Mouse (Mus musculus): ENCODE measurements around the gene Trim50. TPM values are rescaled to one million over a fixed set of nuclear protein-coding genes. Genes with fewer than 3 reads are reported as not detected.

Gene Trim50
- not detected in 2 replicates for polyA plus RNA-seq (2014; fragmentation: Nextera tagmentation; extraction: Ambion mirVana)

DNA sequence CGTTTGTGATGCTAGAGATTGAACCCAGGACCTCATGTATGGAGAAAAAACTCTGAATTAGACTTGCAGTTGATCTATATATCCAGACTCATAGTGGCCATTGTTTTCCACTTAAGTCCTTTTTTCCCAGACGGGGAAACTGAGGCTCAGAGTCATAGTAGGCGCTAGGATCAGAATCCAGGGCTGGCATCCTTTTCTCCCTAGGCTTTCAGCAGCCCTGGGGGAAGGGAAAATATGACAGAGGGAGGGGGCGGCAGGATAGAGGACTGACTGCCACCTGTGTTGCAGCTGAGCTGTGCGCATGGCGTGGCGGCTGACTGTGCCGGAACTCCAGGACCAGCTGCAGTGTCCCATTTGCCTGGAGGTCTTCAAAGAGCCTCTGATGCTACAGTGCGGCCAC lies at the start of gene Trim50:
Trim50 (plus strand) TSS at position 301 of the 400 bp plus-strand sequence.
- ATAC-seq (replicated peaks; ENCODE audit: low FRiP score) (no peak), DNase-seq (ENCODE audit: low spot score) (no peak)
- Histone ChIP-seq H3K9ac (ENCODE audit: low read depth, low read length) (no peak within 1 kb of the TSS), H3K9me3 (ENCODE audit: control insufficient read depth, low read length) (peaks cover 2% of the 10 kb centered on the region; the same call in 1 of the 2 replicates), H3K36me3 (ENCODE audit: control insufficient read depth, insufficient read depth, low read length) (no peaks in the 10 kb centered on the region), H3K4me2 (no peak within 1 kb of the TSS), H3K4me1 (replicated peaks; ENCODE audit: control insufficient read depth, insufficient read depth, low read length) (no peaks in the 10 kb centered on the region), H3K4me3 (ENCODE audit: low read depth, low read length) (no peak within 1 kb of the TSS), H3K27me3 (replicated peaks; ENCODE audit: control insufficient read depth, insufficient read depth, low read length) (peaks cover 2% of the 10 kb centered on the region; the same call in 1 of the 2 replicates), H3K27ac (ENCODE audit: low read depth, low read length) (no peak within 1 kb of the TSS)
- WGBS: 56% methylated on average over 9 of the region's 9 CpGs

DNA sequence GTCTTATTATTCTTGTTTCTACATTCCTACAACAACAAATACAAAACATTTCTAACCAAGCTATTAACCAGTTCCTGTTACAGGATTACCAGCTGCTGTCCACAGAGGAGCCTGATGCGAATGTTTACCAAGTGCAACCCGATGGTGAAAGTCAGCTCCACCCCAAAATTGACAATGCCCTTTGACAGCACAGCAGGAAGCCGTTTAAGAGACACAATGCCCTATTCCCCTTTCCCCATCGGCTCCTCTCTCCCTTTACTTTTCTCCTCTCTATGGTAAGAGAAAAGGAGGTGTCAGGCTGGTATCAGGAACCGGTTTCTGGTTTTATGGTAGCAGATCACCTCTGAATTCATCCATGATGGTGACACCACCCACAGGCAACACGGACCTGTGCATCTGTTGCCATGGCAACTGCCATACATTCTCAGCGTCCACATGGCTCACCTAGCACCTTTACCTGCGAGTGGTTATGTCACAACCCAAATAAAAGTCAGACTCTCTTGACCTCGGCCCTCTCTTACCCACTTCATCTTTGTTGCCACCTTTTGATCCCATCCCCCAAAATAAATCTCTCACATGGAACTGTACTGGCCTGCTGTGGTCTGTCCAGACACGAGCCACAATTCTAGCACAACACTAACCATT lies 46.7 kb upstream of the Trim50 start:
- Histone ChIP-seq H3K4me1 (replicated peaks; ENCODE audit: control insufficient read depth, insufficient read depth, low read length) (no peaks in the 10 kb centered on the region), H3K27ac (ENCODE audit: low read depth, low read length) (no peak overlapping the region), H3K9me3 (ENCODE audit: control insufficient read depth, low read length) (no peaks in the 10 kb centered on the region), H3K4me3 (ENCODE audit: low read depth, low read length) (no peak overlapping the region), H3K9ac (ENCODE audit: low read depth, low read length) (no peak overlapping the region), H3K36me3 (ENCODE audit: control insufficient read depth, insufficient read depth, low read length) (no peaks in the 10 kb centered on the region), H3K4me2 (no peak overlapping the region), H3K27me3 (replicated peaks; ENCODE audit: control insufficient read depth, insufficient read depth, low read length) (0 out of 2 replicates have a peak, but pooled peaks cover 2% of the 10 kb centered on the region)
- ATAC-seq (replicated peaks; ENCODE audit: low FRiP score) (no peak), DNase-seq (ENCODE audit: low spot score) (no peak)
- 44% methylated on average over 10 of the region's 10 CpGs for WGBS

DNA sequence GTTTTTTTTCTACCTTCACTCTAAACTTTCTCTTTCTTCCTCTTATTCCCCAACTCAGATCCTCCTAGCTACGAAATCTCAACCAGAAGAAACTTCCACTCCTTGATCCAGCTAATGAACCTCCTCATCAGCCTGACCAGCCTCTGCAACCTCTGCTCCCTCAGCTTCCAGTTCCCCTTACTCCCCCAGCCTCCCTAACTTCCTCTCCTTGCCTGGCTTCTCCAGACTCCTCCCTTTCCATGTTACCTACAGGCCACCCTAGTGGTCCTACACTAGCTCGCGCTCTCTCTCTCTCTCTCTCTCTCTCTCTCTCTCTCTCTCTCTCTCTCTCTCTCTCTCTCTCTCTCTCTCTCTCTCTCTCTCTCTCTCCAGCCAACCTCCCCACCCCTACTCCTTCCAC lies 36.9 kb upstream of the Trim50 start:
- H3K36me3 ChIP-seq (ENCODE audit: control insufficient read depth, insufficient read depth, low read length): no peaks in the 10 kb centered on the region
- H3K27me3 ChIP-seq (replicated peaks; ENCODE audit: control insufficient read depth, insufficient read depth, low read length): no peaks in the 10 kb centered on the region
- no peak overlapping the region for H3K27ac ChIP-seq (ENCODE audit: low read depth, low read length)
- DNase-seq (ENCODE audit: low spot score) (no peak), ATAC-seq (replicated peaks; ENCODE audit: low FRiP score) (no peak)
- 57% methylated on average over 3 of the region's 3 CpGs for WGBS
- H3K4me3 ChIP-seq (ENCODE audit: low read depth, low read length): no peak overlapping the region
- H3K9me3 ChIP-seq (ENCODE audit: control insufficient read depth, low read length): no peaks in the 10 kb centered on the region
- no peak overlapping the region for H3K4me2 ChIP-seq
- no peak overlapping the region for H3K9ac ChIP-seq (ENCODE audit: low read depth, low read length)
- H3K4me1 ChIP-seq (replicated peaks; ENCODE audit: control insufficient read depth, insufficient read depth, low read length): no peaks in the 10 kb centered on the region

DNA sequence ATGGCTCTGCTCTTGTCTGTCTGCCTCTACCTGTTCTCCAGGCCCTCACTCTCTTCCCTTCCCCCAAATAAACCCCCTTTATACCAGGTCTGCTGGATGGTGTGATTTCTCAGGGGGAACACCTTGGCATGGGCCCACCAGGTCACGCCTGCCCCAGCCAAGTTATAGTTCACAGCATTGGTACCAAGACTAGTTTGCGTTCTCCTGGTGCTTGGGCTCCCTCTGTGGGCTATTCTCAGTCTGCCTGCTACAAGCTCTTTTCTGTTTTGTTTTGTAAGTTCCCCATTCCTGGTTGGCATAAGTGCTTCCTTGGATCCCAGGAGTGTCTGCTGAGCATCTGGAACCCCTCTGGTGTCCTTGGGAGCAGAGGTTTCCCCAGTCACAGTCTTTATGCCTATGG lies 33.2 kb upstream of the Trim50 start:
- WGBS: 62% methylated on average over 2 of the region's 2 CpGs

DNA sequence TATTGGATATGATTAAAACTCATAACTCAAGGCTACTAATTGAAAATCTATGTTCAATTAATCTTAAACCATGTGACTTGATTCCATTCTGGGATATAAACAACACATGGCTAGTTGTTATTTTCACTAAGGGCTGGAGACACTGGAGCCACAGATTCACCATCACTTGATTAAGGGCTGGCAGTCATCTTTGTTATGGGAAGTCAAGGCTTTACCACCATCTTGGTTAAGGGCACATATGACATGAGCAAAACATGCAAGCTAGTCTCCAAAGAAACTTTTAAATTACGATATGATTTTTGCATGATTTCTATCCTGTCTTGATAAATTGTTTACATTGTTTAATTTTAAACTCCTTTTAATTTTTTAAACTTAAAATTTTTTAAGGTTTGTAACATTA lies 30.9 kb upstream of the Trim50 start:
- ATAC-seq (replicated peaks; ENCODE audit: low FRiP score) (no peak), DNase-seq (ENCODE audit: low spot score) (no peak)
- Histone ChIP-seq H3K27me3 (replicated peaks; ENCODE audit: control insufficient read depth, insufficient read depth, low read length) (no peaks in the 10 kb centered on the region), H3K36me3 (ENCODE audit: control insufficient read depth, insufficient read depth, low read length) (no peaks in the 10 kb centered on the region), H3K27ac (ENCODE audit: low read depth, low read length) (no peak overlapping the region), H3K4me2 (no peak overlapping the region), H3K9ac (ENCODE audit: low read depth, low read length) (no peak overlapping the region), H3K4me3 (ENCODE audit: low read depth, low read length) (no peak overlapping the region), H3K9me3 (ENCODE audit: control insufficient read depth, low read length) (no peaks in the 10 kb centered on the region), H3K4me1 (replicated peaks; ENCODE audit: control insufficient read depth, insufficient read depth, low read length) (no peaks in the 10 kb centered on the region)
- WGBS: 81% methylated on average over 1 of the region's 1 CpGs

More for the DNA sequence above, 33.2 kb upstream of the Trim50 start:
- no peak for ATAC-seq (replicated peaks; ENCODE audit: low FRiP score)
- DNase-seq (ENCODE audit: low spot score): no peak
- Histone ChIP-seq H3K9me3 (ENCODE audit: control insufficient read depth, low read length) (no peaks in the 10 kb centered on the region), H3K4me2 (no peak overlapping the region), H3K4me3 (ENCODE audit: low read depth, low read length) (no peak overlapping the region), H3K9ac (ENCODE audit: low read depth, low read length) (no peak overlapping the region), H3K4me1 (replicated peaks; ENCODE audit: control insufficient read depth, insufficient read depth, low read length) (no peaks in the 10 kb centered on the region), H3K36me3 (ENCODE audit: control insufficient read depth, insufficient read depth, low read length) (no peaks in the 10 kb centered on the region), H3K27ac (ENCODE audit: low read depth, low read length) (no peak overlapping the region), H3K27me3 (replicated peaks; ENCODE audit: control insufficient read depth, insufficient read depth, low read length) (no peaks in the 10 kb centered on the region)

DNA sequence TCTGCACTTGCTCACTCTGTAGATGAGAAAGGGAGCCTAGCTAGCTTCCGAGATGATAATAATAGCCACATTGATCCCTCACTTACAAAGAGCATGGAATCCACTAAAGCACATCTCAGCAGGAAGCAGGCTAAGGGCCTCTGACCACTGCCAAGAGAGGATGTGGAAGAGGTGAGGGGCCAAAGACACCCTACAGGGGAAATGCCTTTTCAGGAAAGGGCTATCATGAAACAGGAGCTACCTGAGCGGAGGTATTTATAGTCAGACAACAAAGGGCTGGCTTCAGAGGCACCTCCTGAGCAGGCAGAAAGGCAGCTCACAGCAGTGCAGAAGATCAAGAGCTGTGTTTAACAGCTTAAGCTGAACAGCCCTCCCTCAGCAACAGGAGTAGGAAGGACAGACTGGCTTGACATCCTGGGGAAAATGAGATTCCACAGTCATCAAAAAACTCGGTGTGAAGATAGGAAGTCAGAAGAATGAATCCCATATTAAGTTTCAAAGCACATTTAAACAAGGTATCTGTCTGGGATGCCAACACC lies 26.9 kb upstream of the Trim50 start:
- H3K27me3 ChIP-seq (replicated peaks; ENCODE audit: control insufficient read depth, insufficient read depth, low read length): no peaks in the 10 kb centered on the region
- H3K9ac ChIP-seq (ENCODE audit: low read depth, low read length): no peak overlapping the region
- H3K4me3 ChIP-seq (ENCODE audit: low read depth, low read length): no peak overlapping the region
- H3K9me3 ChIP-seq (ENCODE audit: control insufficient read depth, low read length): no peaks in the 10 kb centered on the region
- ATAC-seq (replicated peaks; ENCODE audit: low FRiP score) (no peak), DNase-seq (ENCODE audit: low spot score) (no peak)
- H3K4me2 ChIP-seq: no peak overlapping the region
- no peaks in the 10 kb centered on the region for H3K36me3 ChIP-seq (ENCODE audit: control insufficient read depth, insufficient read depth, low read length)
- H3K27ac ChIP-seq (ENCODE audit: low read depth, low read length): no peak overlapping the region
- H3K4me1 ChIP-seq (replicated peaks; ENCODE audit: control insufficient read depth, insufficient read depth, low read length): no peaks in the 10 kb centered on the region
- 32% methylated on average over 3 of the region's 3 CpGs for WGBS

DNA sequence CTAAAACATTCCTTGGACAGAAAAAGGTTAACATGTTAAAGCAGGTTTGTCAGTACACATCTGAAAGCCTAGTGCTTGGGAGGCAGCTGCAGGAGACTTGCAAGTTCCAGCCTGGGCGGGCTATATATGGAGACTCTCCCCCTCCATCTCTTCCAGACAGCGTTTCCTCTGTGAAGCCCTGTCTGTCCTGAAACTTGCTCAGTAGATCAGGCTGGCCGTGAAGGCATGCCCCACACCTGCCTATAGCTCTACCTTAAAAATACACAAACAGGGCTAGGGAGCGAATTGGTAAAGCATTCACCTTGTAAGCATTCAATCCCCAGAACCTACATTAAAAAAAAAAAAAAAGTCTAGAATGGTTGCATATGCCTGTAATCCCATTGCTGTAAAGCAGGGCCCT lies 23.6 kb upstream of the Trim50 start:
- ATAC-seq (replicated peaks; ENCODE audit: low FRiP score) (no peak), DNase-seq (ENCODE audit: low spot score) (peak; percentile 11)
- H3K27me3 ChIP-seq (replicated peaks; ENCODE audit: control insufficient read depth, insufficient read depth, low read length): no peaks in the 10 kb centered on the region
- 66% methylated on average over 4 of the region's 4 CpGs for WGBS
- H3K4me3 ChIP-seq (ENCODE audit: low read depth, low read length): no peak overlapping the region
- H3K27ac ChIP-seq (ENCODE audit: low read depth, low read length): no peak overlapping the region
- no peaks in the 10 kb centered on the region for H3K36me3 ChIP-seq (ENCODE audit: control insufficient read depth, insufficient read depth, low read length)
- H3K4me1 ChIP-seq (replicated peaks; ENCODE audit: control insufficient read depth, insufficient read depth, low read length): no peaks in the 10 kb centered on the region
- no peak overlapping the region for H3K9ac ChIP-seq (ENCODE audit: low read depth, low read length)
- H3K9me3 ChIP-seq (ENCODE audit: control insufficient read depth, low read length): no peaks in the 10 kb centered on the region
- H3K4me2 ChIP-seq: no peak overlapping the region

DNA sequence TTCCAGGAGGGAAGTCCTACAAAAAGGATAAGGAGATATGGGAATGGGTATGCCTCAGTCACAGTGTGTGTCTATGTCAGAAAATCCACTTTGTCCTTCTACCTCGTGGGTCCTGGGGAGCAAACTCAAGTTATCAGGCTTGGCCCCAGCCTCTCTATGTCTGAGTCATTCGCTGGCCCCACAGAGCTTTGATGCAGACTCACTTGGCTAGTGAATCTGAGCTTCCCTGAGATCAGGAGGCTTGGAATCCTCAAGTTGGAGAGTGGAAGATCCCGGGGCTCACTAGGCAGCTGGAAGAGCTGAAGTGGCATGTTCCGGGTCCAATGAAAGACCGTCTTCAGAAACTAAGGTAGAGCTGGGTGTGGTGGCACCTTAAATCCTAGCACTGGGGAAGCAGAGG lies 22.9 kb upstream of the Trim50 start:
- H3K27me3 ChIP-seq (replicated peaks; ENCODE audit: control insufficient read depth, insufficient read depth, low read length): no peaks in the 10 kb centered on the region
- no peak overlapping the region for H3K4me2 ChIP-seq
- DNase-seq (ENCODE audit: low spot score): peak; percentile 27
- no peak overlapping the region for H3K4me3 ChIP-seq (ENCODE audit: low read depth, low read length)
- no peaks in the 10 kb centered on the region for H3K36me3 ChIP-seq (ENCODE audit: control insufficient read depth, insufficient read depth, low read length)
- no peak for ATAC-seq (replicated peaks; ENCODE audit: low FRiP score)
- 77% methylated on average over 5 of the region's 5 CpGs for WGBS
- H3K27ac ChIP-seq (ENCODE audit: low read depth, low read length): no peak overlapping the region
- no peaks in the 10 kb centered on the region for H3K9me3 ChIP-seq (ENCODE audit: control insufficient read depth, low read length)
- no peak overlapping the region for H3K9ac ChIP-seq (ENCODE audit: low read depth, low read length)
- H3K4me1 ChIP-seq (replicated peaks; ENCODE audit: control insufficient read depth, insufficient read depth, low read length): no peaks in the 10 kb centered on the region

DNA sequence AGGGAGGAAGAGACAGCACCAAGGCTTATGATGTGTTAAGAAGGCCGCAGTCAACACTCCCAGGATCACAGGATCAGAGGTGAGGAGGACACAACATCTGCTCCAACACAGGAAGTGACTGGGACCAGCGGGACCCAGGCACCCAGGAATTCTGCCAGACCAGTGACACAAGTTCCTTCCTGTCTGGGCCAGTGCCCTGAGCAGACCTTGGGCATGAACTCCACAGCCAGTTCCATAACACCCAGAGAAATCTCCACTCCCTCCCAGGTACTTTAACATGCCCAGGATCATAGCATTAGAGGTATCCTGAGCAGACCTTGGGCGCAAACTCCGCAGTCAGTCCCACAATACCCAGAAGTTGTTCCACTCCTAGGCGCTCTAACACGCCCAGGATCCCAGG lies 21.9 kb upstream of the Trim50 start:
- DNase-seq (ENCODE audit: low spot score) (peak; percentile 7), ATAC-seq (replicated peaks; ENCODE audit: low FRiP score) (no peak)
- 79% methylated on average over 6 of the region's 6 CpGs for WGBS
- H3K36me3 ChIP-seq (ENCODE audit: control insufficient read depth, insufficient read depth, low read length): no peaks in the 10 kb centered on the region
- H3K9ac ChIP-seq (ENCODE audit: low read depth, low read length): no peak overlapping the region
- H3K4me1 ChIP-seq (replicated peaks; ENCODE audit: control insufficient read depth, insufficient read depth, low read length): no peaks in the 10 kb centered on the region
- no peak overlapping the region for H3K4me3 ChIP-seq (ENCODE audit: low read depth, low read length)
- H3K9me3 ChIP-seq (ENCODE audit: control insufficient read depth, low read length): no peaks in the 10 kb centered on the region
- no peaks in the 10 kb centered on the region for H3K27me3 ChIP-seq (replicated peaks; ENCODE audit: control insufficient read depth, insufficient read depth, low read length)
- no peak overlapping the region for H3K27ac ChIP-seq (ENCODE audit: low read depth, low read length)
- H3K4me2 ChIP-seq: no peak overlapping the region

Measured in liver, embryonic 11.5 days (tissue).